Mouse (Mus musculus) stomach, postnatal 0 days (tissue): ENCODE results near the gene Mlf2.

Source experiments
- CTCF ChIP-seq: IDR thresholded peaks from 2 replicates; pipeline ENCODE4 v1.5.1; 2016; ENCODE audit warnings: antibody characterized with exemption, low read depth, mild to moderate bottlenecking, moderate library complexity
- EP300 ChIP-seq: optimal IDR thresholded peaks from 2 replicates; pipeline ENCODE3; 2016; ENCODE audit warnings: antibody characterized with exemption

GRCm38 (mm10) chr6:124883351-124883750 is 47.8 kb upstream of the Mlf2 start:
- TF ChIP-seq CTCF (no peak), EP300 (no peak)
